Mouse (Mus musculus) WW6 (cell line): ENCODE data around the gene Fam72a.

Experiments
- DNase-seq: peaks from one replicate; pipeline ENCODE4 v3.0.0-alpha.2; 2013; ENCODE audit warnings: low read depth, low spot score

Gene Fam72a

GRCm38 (mm10) chr1:131578943-131579680 is 51.4 kb downstream of the Fam72a start:
- DNase-seq, result no peak

DNA sequence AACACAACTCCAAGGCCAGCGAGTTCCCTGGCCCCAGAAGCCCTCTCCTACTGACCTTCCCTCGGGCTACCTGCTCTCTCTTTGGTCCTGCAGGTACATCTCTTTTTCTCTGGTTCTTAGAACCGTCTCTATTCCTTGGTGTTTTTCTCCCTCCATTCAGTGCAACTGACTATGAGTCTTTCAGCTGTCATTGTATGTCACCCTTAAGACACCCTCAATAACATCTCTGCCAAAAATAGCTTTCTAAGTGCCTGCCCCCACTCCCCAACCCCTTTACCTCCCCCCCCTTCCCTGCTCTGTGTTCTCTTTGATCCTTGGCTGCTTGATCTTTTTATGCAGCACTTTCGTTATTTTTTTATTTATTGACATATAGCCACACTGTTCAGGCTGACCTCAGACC is 52.7 kb downstream of the Fam72a start:
- no peak for DNase-seq

- no peak for DNase-seq
Observed at GRCm38 (mm10) chr1:131583598-131583997, 55.9 kb downstream of the Fam72a start.

- no peak for DNase-seq
Observed at GRCm38 (mm10) chr1:131586836-131587235, 59.1 kb downstream of the Fam72a start.
